Mouse (Mus musculus): ENCODE data around the gene Sipa1.

GRCm38 (mm10) chr19:5711218-5711617 is 47.7 kb upstream of the Sipa1 start:
- peak; percentile 91 for TF ChIP-seq CTCF (IDR thresholded peaks at IDR 0.05)
- no peak for TF ChIP-seq POLR2A (IDR thresholded peaks at IDR 0.05; ENCODE audit: insufficient read depth, low read depth, low read length)
